Mouse (Mus musculus): Measurements from ENCODE around the gene Myo9b.

GRCm38 (mm10) chr8:71395071-71395470 lies 122.6 kb downstream of the Myo9b start:
- TF ChIP-seq CTCF (IDR thresholded peaks at IDR 0.05; ENCODE audit: low read depth) (no peak), EP300 (IDR thresholded peaks at IDR 0.05; ENCODE audit: low read depth) (no peak)

Data from liver, postnatal 0 days (tissue).